Mouse (Mus musculus) myocyte (in vitro differentiated cells): ENCODE data around the gene Slc38a3. TPM values are rescaled to one million over a fixed set of nuclear protein-coding genes. Genes with fewer than 3 reads are reported as not detected.
A peak's percentile ranks its signal among the peaks of the same experiment; 100 is the strongest.

Source experiments
- H3K27me3 ChIP-seq: one replicate; pipeline ENCODE4 v1.6.1; 2011; ENCODE audit not compliant: control insufficient read depth, insufficient read depth, insufficient read length
- H3K36me3 ChIP-seq: one replicate; pipeline ENCODE4 v1.6.1; 2011; ENCODE audit not compliant: control insufficient read depth, insufficient read depth
- H3K4me2 ChIP-seq: one replicate; pipeline ENCODE4 v1.6.1; 2011; ENCODE audit warnings: low read depth, control low read depth
- H3K4me3 ChIP-seq: one replicate; pipeline ENCODE4 v1.5.1; 2011; ENCODE audit warnings: mild to moderate bottlenecking, control low read depth, moderate library complexity
- H3K79me2 ChIP-seq: one replicate; pipeline ENCODE4 v1.6.1; 2011; ENCODE audit not compliant: control insufficient read depth, insufficient read depth
- H3ac ChIP-seq: one replicate; pipeline ENCODE4 v1.6.1; 2011; ENCODE audit not compliant: control insufficient read depth, insufficient read length
- CEBPB ChIP-seq: IDR thresholded peaks from 2 replicates; pipeline ENCODE4 v1.6.1; 2011; ENCODE audit warnings: mild to moderate bottlenecking, moderate library complexity; ENCODE audit not compliant: poor library complexity, insufficient read depth, severe bottlenecking
- E2F4 ChIP-seq: IDR thresholded peaks from one replicate; pipeline ENCODE4 v1.6.1; 2011; ENCODE audit warnings: mild to moderate bottlenecking, control low read depth, moderate library complexity; ENCODE audit not compliant: insufficient read depth
- MAX ChIP-seq: IDR thresholded peaks from one replicate; pipeline ENCODE4 v1.6.1; 2011; ENCODE audit warnings: low read depth, mild to moderate bottlenecking, control low read depth
- MYOD1 ChIP-seq, 3 experiments: IDR thresholded peaks; one replicate each; pipeline ENCODE4 v1.6.1; 2011; ENCODE audit warnings: control low read depth in 2 of 3, low read depth in 2 of 3, mild to moderate bottlenecking in 2 of 3, moderate library complexity in 1 of 3; ENCODE audit not compliant: insufficient read length in 2 of 3, control insufficient read depth in 1 of 3
- MYOG ChIP-seq, 3 experiments: IDR thresholded peaks; one replicate each; pipeline ENCODE4 v1.6.1; 2011; ENCODE audit warnings: control low read depth in 2 of 3, low read depth in 2 of 3, mild to moderate bottlenecking in 2 of 3; ENCODE audit not compliant: insufficient read length in 2 of 3, control insufficient read depth in 1 of 3, insufficient read depth in 1 of 3
- POLR2A ChIP-seq: IDR thresholded peaks from one replicate; pipeline ENCODE4 v1.6.1; 2011; ENCODE audit warnings: low read depth, mild to moderate bottlenecking, control low read depth, moderate library complexity; ENCODE audit not compliant: insufficient read length
- POLR2AphosphoS2 ChIP-seq: IDR thresholded peaks from one replicate; pipeline ENCODE4 v1.6.1; 2011; ENCODE audit warnings: low read depth, control low read depth; ENCODE audit not compliant: insufficient read length
- REST ChIP-seq: IDR thresholded peaks from one replicate; pipeline ENCODE4 v1.6.1; 2011; ENCODE audit warnings: mild to moderate bottlenecking, control low read depth, moderate library complexity; ENCODE audit not compliant: insufficient read depth, insufficient read length
- SRF ChIP-seq: IDR thresholded peaks from one replicate; pipeline ENCODE4 v1.6.1; 2011; ENCODE audit warnings: low read depth; ENCODE audit not compliant: control insufficient read depth, insufficient read length
- TCF12 ChIP-seq: IDR thresholded peaks from one replicate; pipeline ENCODE4 v1.6.1; 2011; ENCODE audit warnings: mild to moderate bottlenecking, control low read depth; ENCODE audit not compliant: poor library complexity, insufficient read depth, severe bottlenecking
- TCF3 ChIP-seq: IDR thresholded peaks from one replicate; pipeline ENCODE4 v1.6.1; 2011; ENCODE audit warnings: low read depth, control low read depth; ENCODE audit not compliant: insufficient read length
- USF1 ChIP-seq: IDR thresholded peaks from one replicate; pipeline ENCODE4 v1.6.1; 2011; ENCODE audit warnings: low read depth, mild to moderate bottlenecking, control low read depth, moderate library complexity
- polyA plus RNA-seq: library from polyadenylated mRNA; unstranded; fragments of >200 nt; fragmentation: generic; extraction: Trizol; gene quantifications from one replicate; pipeline ENCODE4 v1.2.1, GENCODE M21; 2012; ENCODE audit warnings: missing spikeins

The Slc38a3 gene
- polyA plus RNA-seq, 1 experiment = 0.06 TPM

DNA sequence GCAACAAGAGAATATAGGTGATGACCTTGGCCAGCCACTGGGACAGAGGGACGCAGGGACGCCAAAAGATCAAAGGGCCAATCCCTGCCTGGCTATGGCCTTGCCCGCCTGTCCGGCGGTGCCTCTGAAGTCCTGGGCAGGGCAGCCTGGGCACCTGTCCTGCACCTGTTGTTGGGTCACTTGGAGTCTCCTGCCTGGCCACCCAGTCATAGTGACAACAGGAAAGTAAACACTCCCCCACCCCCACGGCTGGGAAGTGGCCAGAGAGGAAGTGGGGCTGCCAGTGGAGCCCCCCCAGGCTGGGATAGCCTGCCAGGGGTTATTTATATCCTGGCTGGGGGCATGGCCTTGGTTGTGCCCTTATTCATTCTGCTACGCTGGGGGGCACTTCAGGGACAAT lies 25.3 kb upstream of the Slc38a3 start:
- Histone ChIP-seq H3K4me2 (no peak overlapping the region), H3ac (no peak overlapping the region), H3K79me2 (no peaks in the 10 kb centered on the region), H3K4me3 (no peak overlapping the region), H3K36me3 (no peaks in the 10 kb centered on the region), H3K27me3 (peaks cover 25% of the 10 kb centered on the region)
- peak; percentile 51 for TF ChIP-seq TCF3
- no peak for TF ChIP-seq E2F4
- peak in 1 of 3 experiments; percentile 93 for TF ChIP-seq MYOD1 (IDR thresholded peaks at IDR 0.05; ENCODE audit: control insufficient read depth in 1 of 3, insufficient read length in 2 of 3, low read depth in 2 of 3)
- TF ChIP-seq TCF12 = peak; percentile 63
- peak in 2 of 3 experiments; percentile 51 to 82 for TF ChIP-seq MYOG (IDR thresholded peaks at IDR 0.05; ENCODE audit: control insufficient read depth in 1 of 3, insufficient read depth in 1 of 3, insufficient read length in 2 of 3, low read depth in 2 of 3)
- no peak for TF ChIP-seq POLR2A
- TF ChIP-seq POLR2AphosphoS2 = no peak

DNA sequence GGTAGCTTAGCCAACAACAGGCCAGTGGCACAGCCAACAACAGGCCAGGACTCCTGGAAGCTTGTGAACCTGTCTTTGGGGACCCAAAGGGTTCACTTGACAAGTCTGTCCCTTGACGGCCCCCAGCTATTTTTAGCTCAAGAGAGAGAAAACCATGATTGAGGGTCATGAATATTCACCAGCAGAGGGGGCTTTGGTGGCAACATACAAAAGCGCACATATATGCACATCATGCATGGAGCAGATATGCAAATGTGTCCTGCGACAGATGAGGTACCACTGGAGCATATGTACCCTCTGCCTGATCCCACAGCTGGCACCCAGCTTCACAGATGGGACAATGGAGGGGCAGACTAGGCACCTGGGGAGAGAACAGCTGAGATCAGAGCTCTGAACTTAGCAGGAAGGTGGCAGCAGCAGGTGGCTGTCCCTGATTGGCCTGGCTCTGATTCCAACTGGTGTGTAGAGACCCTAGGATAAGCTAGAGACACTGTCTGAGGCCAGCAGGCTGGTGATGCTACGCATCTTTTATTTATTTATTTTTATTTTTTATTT lies 24.2 kb upstream of the Slc38a3 start:
- TF ChIP-seq CEBPB (no peak), POLR2AphosphoS2 (no peak), POLR2A (no peak), MYOG (IDR thresholded peaks at IDR 0.05; ENCODE audit: control insufficient read depth in 1 of 3, insufficient read depth in 1 of 3, insufficient read length in 2 of 3, low read depth in 2 of 3) (peak in 2 of 3 experiments; percentile 42 to 50), TCF12 (peak; percentile 21), MYOD1 (IDR thresholded peaks at IDR 0.05; ENCODE audit: control insufficient read depth in 1 of 3, insufficient read length in 2 of 3, low read depth in 2 of 3) (peak in 2 of 3 experiments; percentile 57 to 77), E2F4 (no peak), MAX (no peak), REST (no peak), TCF3 (peak; percentile 56), SRF (no peak), USF1 (no peak)
- Histone ChIP-seq H3K4me3 (no peak overlapping the region), H3K27me3 (peaks cover 32% of the 10 kb centered on the region), H3K79me2 (no peaks in the 10 kb centered on the region), H3K4me2 (no peak overlapping the region), H3ac (no peak overlapping the region), H3K36me3 (no peaks in the 10 kb centered on the region)

DNA sequence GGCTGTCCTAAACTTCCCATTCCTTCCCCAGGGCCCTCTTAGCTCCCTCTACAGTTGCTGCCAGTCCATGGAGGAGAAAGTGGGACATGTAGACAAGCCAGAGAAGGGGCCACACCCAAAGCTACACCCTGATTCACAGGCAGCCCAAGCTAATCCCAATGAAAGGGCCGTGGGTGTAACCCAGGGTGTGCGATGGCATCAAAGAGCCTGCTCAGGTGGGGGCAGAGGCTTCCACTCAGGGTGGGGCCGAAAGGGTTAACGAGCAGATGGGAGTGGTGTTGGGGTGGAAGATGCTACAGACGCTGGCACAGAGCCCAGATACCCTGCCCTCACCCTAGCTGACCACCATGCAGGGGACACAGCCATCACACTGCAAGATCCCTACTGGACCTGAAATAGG lies 23.5 kb upstream of the Slc38a3 start:
- no peak overlapping the region for H3ac ChIP-seq
- H3K4me3 ChIP-seq = no peak overlapping the region
- H3K79me2 ChIP-seq = no peaks in the 10 kb centered on the region
- no peak overlapping the region for H3K4me2 ChIP-seq
- H3K36me3 ChIP-seq = no peaks in the 10 kb centered on the region
- TF ChIP-seq MYOD1 (IDR thresholded peaks at IDR 0.05; ENCODE audit: control insufficient read depth in 1 of 3, insufficient read length in 2 of 3, low read depth in 2 of 3) = no peak
- TF ChIP-seq TCF12 = no peak
- no peak for TF ChIP-seq POLR2AphosphoS2
- no peak for TF ChIP-seq USF1
- TF ChIP-seq MAX = no peak
- no peak for TF ChIP-seq CEBPB
- no peak for TF ChIP-seq TCF3
- TF ChIP-seq SRF = no peak
- TF ChIP-seq E2F4 = no peak
- TF ChIP-seq REST = no peak
- TF ChIP-seq POLR2A = no peak
- no peak for TF ChIP-seq MYOG (IDR thresholded peaks at IDR 0.05; ENCODE audit: control insufficient read depth in 1 of 3, insufficient read depth in 1 of 3, insufficient read length in 2 of 3, low read depth in 2 of 3)
- H3K27me3 ChIP-seq = peaks cover 32% of the 10 kb centered on the region

DNA sequence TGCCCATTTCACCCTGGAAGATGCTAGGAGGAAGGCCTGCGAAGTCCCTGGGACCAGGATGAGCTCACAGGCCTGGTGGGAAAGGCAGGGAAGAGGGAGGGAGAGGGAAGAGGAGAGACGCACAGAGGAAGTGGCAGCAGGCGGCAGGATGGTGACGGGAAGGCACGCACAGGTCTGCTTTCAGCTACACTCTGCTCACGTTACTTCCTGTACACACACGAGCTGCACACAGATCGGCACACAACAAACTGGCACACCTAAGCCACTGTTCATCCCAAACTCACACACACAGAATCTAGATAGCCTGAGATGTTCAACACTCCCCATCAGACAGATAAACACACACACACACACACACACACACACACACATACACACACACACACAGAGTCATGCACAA lies 21.1 kb upstream of the Slc38a3 start:
- Histone ChIP-seq H3K36me3 (no peaks in the 10 kb centered on the region), H3ac (no peak overlapping the region), H3K79me2 (no peaks in the 10 kb centered on the region)

DNA sequence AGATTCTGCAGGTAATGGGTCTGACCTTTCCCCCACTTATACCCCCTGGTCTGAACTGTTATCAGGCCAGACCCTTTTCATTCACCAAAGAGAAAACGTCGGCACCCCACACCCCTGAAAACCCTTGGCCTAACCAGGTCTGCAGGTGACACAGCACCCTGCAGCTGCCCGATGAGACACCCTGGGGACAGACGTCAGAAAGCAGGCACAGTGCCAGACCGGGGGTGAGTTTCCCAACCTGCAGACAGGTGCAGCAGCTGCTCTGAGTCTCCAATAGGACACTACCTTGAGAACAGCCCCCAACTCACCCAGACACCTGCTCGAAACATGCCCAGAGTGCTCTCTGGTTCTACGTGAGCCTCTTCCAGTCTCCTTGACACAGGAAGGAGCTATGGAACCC lies 19.6 kb upstream of the Slc38a3 start:
- H3K27me3 ChIP-seq = peaks cover 61% of the 10 kb centered on the region
- H3K4me3 ChIP-seq = no peak overlapping the region
- H3ac ChIP-seq = no peak overlapping the region
- no peak for TF ChIP-seq USF1
- TF ChIP-seq MYOD1 (IDR thresholded peaks at IDR 0.05; ENCODE audit: control insufficient read depth in 1 of 3, insufficient read length in 2 of 3, low read depth in 2 of 3) = no peak
- TF ChIP-seq TCF3 = no peak
- TF ChIP-seq E2F4 = no peak
- no peak for TF ChIP-seq POLR2AphosphoS2
- TF ChIP-seq TCF12 = no peak
- TF ChIP-seq CEBPB = no peak
- TF ChIP-seq MAX = no peak
- TF ChIP-seq MYOG (IDR thresholded peaks at IDR 0.05; ENCODE audit: control insufficient read depth in 1 of 3, insufficient read depth in 1 of 3, insufficient read length in 2 of 3, low read depth in 2 of 3) = no peak
- TF ChIP-seq SRF = no peak
- TF ChIP-seq REST = no peak
- TF ChIP-seq POLR2A = no peak
- H3K79me2 ChIP-seq = no peaks in the 10 kb centered on the region
- H3K36me3 ChIP-seq = no peaks in the 10 kb centered on the region
- no peak overlapping the region for H3K4me2 ChIP-seq

More for the DNA sequence above, 21.1 kb upstream of the Slc38a3 start:
- no peak overlapping the region for H3K4me2 ChIP-seq
- TF ChIP-seq SRF (no peak), E2F4 (no peak), POLR2A (no peak), USF1 (no peak), MYOD1 (IDR thresholded peaks at IDR 0.05; ENCODE audit: control insufficient read depth in 1 of 3, insufficient read length in 2 of 3, low read depth in 2 of 3) (no peak), MYOG (IDR thresholded peaks at IDR 0.05; ENCODE audit: control insufficient read depth in 1 of 3, insufficient read depth in 1 of 3, insufficient read length in 2 of 3, low read depth in 2 of 3) (no peak), TCF12 (no peak), TCF3 (no peak), MAX (no peak)
- peaks cover 47% of the 10 kb centered on the region for H3K27me3 ChIP-seq
- H3K4me3 ChIP-seq = no peak overlapping the region
